Mouse (Mus musculus) liver, embryonic 14.5 days (tissue): ENCODE results near the gene Ctu2. TPM values are rescaled to one million over a fixed set of nuclear protein-coding genes. Genes with fewer than 3 reads are reported as not detected.

ENCODE experiments used
- ATAC-seq: fragments of 200-750 bp; cut with Nextera tagmentation; 2 replicates; pipeline ENCODE4 v1.8.0; 2017; ENCODE audit warnings: moderate number of reproducible peaks, mild to moderate bottlenecking, moderate library complexity; ENCODE audit not compliant: insufficient read depth
- DNase-seq, 3 experiments: peaks; one replicate each; pipeline ENCODE4 v3.0.0-alpha.2; 2012 to 2013; ENCODE audit warnings: low read depth in 3 of 3, low spot score in 3 of 3
- H3K27ac ChIP-seq: fragments of 300-500 bp; sonication (generic); 2 replicates; pipeline ENCODE4 v1.5.1; 2014; ENCODE audit warnings: moderate library complexity, mild to moderate bottlenecking, control low read depth, inconsistent platforms
- H3K27me3 ChIP-seq: fragments of 300-500 bp; sonication (generic); 2 replicates; pipeline ENCODE4 v1.6.1; 2014; ENCODE audit warnings: mild to moderate bottlenecking, low read length, moderate library complexity; ENCODE audit not compliant: control insufficient read depth, insufficient read depth
- H3K36me3 ChIP-seq: fragments of 300-500 bp; sonication (generic); replicated peaks from 2 replicates; pipeline ENCODE4 v1.6.1; 2014; ENCODE audit warnings: low read depth; ENCODE audit not compliant: control insufficient read depth, insufficient read depth
- H3K4me1 ChIP-seq, 2 experiments: fragments of 200-500 bp in 1 of 2; fragments of 300-500 bp in 1 of 2; sonication (generic) in 1 of 2; replicated peaks; 2 replicates each; pipeline ENCODE4 v1.6.1; 2012 to 2014; ENCODE audit warnings: antibody characterized with exemption in 1 of 2, inconsistent platforms in 1 of 2, low read length in 1 of 2; ENCODE audit not compliant: control insufficient read depth in 2 of 2, insufficient read depth in 2 of 2
- H3K4me2 ChIP-seq: fragments of 300-500 bp; sonication (generic); 2 replicates; pipeline ENCODE4 v1.6.1; 2014; ENCODE audit warnings: low read depth, mild to moderate bottlenecking, control low read depth, moderate library complexity
- H3K4me3 ChIP-seq, 2 experiments: fragments of 200-500 bp in 1 of 2; fragments of 300-500 bp in 1 of 2; sonication (generic) in 1 of 2; 2 replicates each; pipeline ENCODE4 v1.5.1; 2012 to 2014; ENCODE audit warnings: low read depth in 2 of 2, low read length in 2 of 2, mild to moderate bottlenecking in 2 of 2, control low read depth in 1 of 2, inconsistent platforms in 1 of 2, moderate library complexity in 1 of 2; ENCODE audit not compliant: insufficient read depth in 1 of 2
- H3K9ac ChIP-seq: fragments of 300-500 bp; sonication (generic); replicated peaks from 2 replicates; pipeline ENCODE4 v1.6.1; 2014; ENCODE audit warnings: mild to moderate bottlenecking, control low read depth, moderate library complexity
- H3K9me3 ChIP-seq: fragments of 300-500 bp; sonication (generic); 2 replicates; pipeline ENCODE4 v1.6.1; 2016; ENCODE audit warnings: low read length, mixed read lengths; ENCODE audit not compliant: control insufficient read depth
- CTCF ChIP-seq: IDR thresholded peaks from 2 replicates; pipeline ENCODE4 v1.5.1; 2016; ENCODE audit warnings: antibody characterized with exemption, low read depth, control low read depth
- EP300 ChIP-seq: IDR thresholded peaks from 2 replicates; pipeline ENCODE4 v1.6.1; 2016; ENCODE audit warnings: antibody characterized with exemption, low read depth
- WGBS: fragments of 180-500 bp; shearing (Covaris S2); extraction: QIAGEN DNeasy Blood & Tissue Kit; methylation state at CpG from one replicate; pipeline ENCODE4 v1.1.7; 2014; ENCODE audit not compliant: insufficient replicate concordance; 5-methylcytosine and 5-hydroxymethylcytosine counted together
- polyA plus RNA-seq, 2 experiments: library from polyadenylated mRNA; depleted of rRNA in 1 of 2; stranded (reverse) in 1 of 2; unstranded in 1 of 2; fragments of >200 nt; fragmentation: Nextera tagmentation in 1 of 2; extraction: Ambion mirVana in 1 of 2; gene quantifications; 2 replicates each; pipeline versions ENCODE4 v1.2.1 to v1.2.3; 2012 to 2014

Ctu2 gene
- polyA plus RNA-seq, 2 experiments: 11.7 to 13.9 TPM

DNA sequence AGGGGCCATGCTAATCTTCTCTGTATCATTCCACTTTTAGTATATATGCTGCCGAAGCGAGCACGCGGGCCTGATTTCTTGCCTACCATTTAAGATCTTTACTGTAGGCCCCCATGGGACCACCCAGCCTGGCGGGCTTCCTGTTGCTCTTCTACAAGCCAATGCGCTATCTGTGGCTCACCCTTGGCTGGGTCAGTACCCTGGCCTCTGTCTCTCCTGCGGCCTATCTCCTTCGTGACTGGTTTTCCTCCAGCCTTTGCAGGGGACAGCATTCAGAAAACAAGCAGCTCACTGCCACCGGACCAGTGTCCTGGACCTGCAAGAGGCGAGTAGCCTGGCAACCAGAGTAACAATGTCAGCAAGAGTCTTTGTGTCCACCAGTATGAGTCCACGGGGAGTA lies 44.7 kb downstream of the Ctu2 start:
- 51% methylated on average over 11 of the region's 11 CpGs for WGBS
- TF ChIP-seq CTCF (no peak), EP300 (no peak)
- Histone ChIP-seq H3K27ac (no peak overlapping the region), H3K27me3 (no peaks in the 10 kb centered on the region), H3K9ac (no peak overlapping the region), H3K9me3 (no peaks in the 10 kb centered on the region), H3K36me3 (no peaks in the 10 kb centered on the region; the same call in 1 of the 2 replicates), H3K4me3 (no peak overlapping the region), H3K4me1 (peaks cover 33 to 60% of the 10 kb centered on the region in 2 experiments), H3K4me2 (no peak overlapping the region)
- ATAC-seq (no peak), DNase-seq (no peak)

DNA sequence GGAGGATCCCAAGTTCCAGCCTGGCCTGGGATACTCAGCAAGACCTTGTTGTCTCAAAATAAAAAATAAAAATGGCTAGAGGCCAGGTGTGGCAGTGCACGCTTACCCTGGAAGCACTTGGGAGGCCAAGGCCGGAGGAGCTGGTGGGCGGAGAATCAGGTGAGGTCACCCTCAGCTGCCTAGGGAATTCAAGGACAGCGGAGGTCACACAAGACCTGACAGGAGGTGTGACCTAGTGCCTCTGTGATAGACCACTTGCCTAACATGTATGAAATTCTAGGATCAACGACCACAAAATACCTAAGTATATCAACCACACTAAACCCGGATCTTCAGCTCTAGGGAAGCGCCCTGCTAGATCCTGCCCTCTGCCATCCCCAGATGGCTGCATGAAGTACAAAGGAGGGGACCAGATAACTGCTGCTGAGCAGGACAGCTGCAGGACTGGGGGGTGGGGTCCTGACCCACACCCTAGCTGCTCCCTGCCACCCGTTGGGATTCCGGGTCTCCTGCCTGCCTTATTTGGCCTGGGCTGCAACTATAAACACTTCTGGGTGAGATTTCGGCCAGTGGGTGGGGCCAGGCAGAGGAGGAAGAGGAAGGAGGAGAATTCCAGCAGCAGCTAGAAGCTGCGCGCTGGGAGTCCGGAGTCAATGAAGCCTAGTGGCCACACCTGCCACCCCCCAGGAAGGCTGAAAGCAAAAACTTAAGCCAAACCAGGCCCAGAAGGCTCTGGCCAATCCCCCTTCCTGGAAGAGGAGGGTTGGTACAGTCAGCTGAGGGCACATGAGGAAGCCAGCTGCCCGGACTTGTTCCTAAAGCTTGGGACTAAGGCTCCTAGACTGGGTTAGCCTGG lies 47.1 kb downstream of the Ctu2 start:
- no peaks in the 10 kb centered on the region for H3K36me3 ChIP-seq
- H3K27ac ChIP-seq: peak overlapping the region; percentile 42
- ATAC-seq (peak; percentile 8; the same call in 1 of the 2 replicates), DNase-seq (no peak)
- peaks cover 42 to 74% of the 10 kb centered on the region in 2 experiments for H3K4me1 ChIP-seq
- H3K4me3 ChIP-seq: no peak overlapping the region
- TF ChIP-seq EP300: no peak
- no peak for TF ChIP-seq CTCF
- 63% methylated on average over 14 of the region's 14 CpGs for WGBS
- H3K9me3 ChIP-seq: no peaks in the 10 kb centered on the region
- H3K27me3 ChIP-seq: no peaks in the 10 kb centered on the region
- no peak overlapping the region for H3K9ac ChIP-seq
- peak overlapping the region; percentile 8; the same call in 1 of the 2 replicates for H3K4me2 ChIP-seq

DNA sequence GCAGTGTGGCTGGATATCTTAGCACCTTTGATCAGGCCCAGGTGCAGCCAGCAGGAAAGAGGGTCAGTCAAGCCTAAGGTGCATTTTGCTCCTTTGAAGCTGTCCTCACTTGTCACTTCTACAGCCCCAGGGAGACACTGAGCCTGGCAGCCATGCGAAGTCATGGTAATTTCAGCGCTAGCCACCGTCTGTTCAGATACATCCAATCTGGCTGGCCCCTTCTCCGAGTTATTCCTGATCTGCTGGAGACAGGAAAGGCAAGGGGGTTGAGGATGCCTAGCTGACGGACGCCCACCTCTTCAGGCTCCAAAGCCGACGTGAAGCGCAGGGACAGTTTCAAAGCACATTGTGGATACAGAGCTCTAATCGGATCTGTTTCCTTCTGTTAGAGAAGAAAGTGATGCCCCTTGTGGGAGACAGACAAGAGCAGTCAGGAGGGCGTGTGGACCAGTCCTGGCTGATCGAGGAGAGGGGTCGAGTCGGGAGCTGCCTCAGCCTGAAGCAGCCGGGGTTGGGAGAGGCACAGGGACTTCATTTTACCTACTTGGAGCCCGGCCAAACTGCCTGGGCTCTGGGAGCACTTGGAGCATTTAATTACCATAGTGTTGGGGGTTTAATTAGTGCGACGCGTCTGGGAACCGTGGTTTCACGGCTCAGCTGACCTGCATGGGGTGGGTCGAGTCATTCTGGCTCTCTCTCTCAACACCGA lies 47.9 kb downstream of the Ctu2 start:
- Histone ChIP-seq H3K9ac (peak overlapping the region; percentile 23; the same call in 1 of the 2 replicates), H3K4me1 (peaks cover 42 to 68% of the 10 kb centered on the region in 2 experiments), H3K9me3 (no peaks in the 10 kb centered on the region), H3K27ac (peak overlapping the region; percentile 42; the same call in 1 of the 2 replicates), H3K36me3 (no peaks in the 10 kb centered on the region), H3K27me3 (no peaks in the 10 kb centered on the region), H3K4me2 (peak overlapping the region; percentile 8; the same call in 1 of the 2 replicates), H3K4me3 (no peak overlapping the region)
- TF ChIP-seq CTCF (no peak), EP300 (no peak)
- no peak for DNase-seq
- 59% methylated on average over 23 of the region's 23 CpGs for WGBS
- no peak for ATAC-seq

DNA sequence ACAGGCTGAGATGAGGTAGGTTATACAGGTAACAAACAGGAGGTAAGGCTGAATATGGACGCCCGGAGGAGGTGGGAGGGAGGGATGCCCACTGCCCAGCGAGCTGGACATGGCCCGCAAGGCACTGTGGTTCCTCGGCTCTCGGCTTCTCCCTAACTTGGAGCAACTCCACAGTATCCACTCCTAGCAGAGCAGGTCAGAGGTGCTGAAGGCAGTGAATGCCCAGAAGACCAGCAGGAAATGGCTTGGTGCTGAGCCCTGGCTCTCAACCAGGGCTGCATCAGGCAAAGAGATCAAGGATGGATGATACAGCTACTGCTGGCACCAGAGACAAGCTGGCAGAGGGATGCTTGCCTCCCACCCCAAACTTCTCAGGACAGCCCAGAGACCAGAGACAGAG lies 48.6 kb downstream of the Ctu2 start:
- no peaks in the 10 kb centered on the region for H3K9me3 ChIP-seq
- WGBS: 82% methylated on average over 6 of the region's 6 CpGs
- peak overlapping the region; percentile 68 for H3K27ac ChIP-seq
- no peak for DNase-seq
- H3K4me3 ChIP-seq: no peak overlapping the region
- H3K9ac ChIP-seq: peak overlapping the region; percentile 33
- ATAC-seq: 0 out of 2 replicates have a peak, but pooled peaks have one; percentile 1
- TF ChIP-seq EP300 (no peak), CTCF (no peak)
- H3K4me1 ChIP-seq: peaks cover 42 to 63% of the 10 kb centered on the region in 2 experiments
- H3K4me2 ChIP-seq: peak overlapping the region; percentile 56
- H3K27me3 ChIP-seq: no peaks in the 10 kb centered on the region
- H3K36me3 ChIP-seq: no peaks in the 10 kb centered on the region

DNA sequence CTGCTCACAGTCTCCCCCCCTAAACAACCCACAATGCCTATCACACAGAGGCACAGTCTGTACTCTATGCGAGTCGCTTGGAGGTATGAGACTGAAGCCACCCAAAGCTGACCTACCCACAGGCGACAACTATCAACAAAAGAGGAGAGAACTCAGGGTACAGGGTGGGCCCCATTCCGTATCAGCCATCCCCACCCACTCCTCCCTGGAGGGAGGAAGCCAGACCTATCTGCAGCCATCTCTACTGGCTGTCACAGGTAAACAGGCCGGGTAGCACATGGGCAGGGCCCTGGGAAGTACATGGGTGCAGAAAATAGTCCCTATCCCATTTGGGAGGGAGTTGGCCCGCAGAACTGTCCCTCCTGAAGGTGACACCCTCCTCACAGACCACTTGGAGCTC lies 49.1 kb downstream of the Ctu2 start:
- TF ChIP-seq CTCF (no peak), EP300 (peak; percentile 51; the same call in 1 of the 2 replicates)
- H3K4me3 ChIP-seq: peak overlapping the region in 1 of 2 experiments; percentile 3; a peak in 1 of 4 replicates
- ATAC-seq (peak; percentile 83), DNase-seq (no peak)
- WGBS: 22% methylated on average over 6 of the region's 6 CpGs
- H3K4me2 ChIP-seq: peak overlapping the region; percentile 56
- no peaks in the 10 kb centered on the region for H3K36me3 ChIP-seq
- H3K9ac ChIP-seq: peak overlapping the region; percentile 33
- H3K27ac ChIP-seq: peak overlapping the region; percentile 68
- H3K4me1 ChIP-seq: peaks cover 40 to 60% of the 10 kb centered on the region in 2 experiments
- no peaks in the 10 kb centered on the region for H3K9me3 ChIP-seq
- no peaks in the 10 kb centered on the region for H3K27me3 ChIP-seq
